Mouse (Mus musculus) cerebellum, adult 9-11 months (tissue): ENCODE measurements around the gene Higd2a.
A peak's percentile ranks its signal among the peaks of the same experiment; 100 is the strongest.

ENCODE experiments used
- DNase-seq: peaks from one replicate; pipeline ENCODE4 v3.0.0; 2022

The Higd2a gene

DNA sequence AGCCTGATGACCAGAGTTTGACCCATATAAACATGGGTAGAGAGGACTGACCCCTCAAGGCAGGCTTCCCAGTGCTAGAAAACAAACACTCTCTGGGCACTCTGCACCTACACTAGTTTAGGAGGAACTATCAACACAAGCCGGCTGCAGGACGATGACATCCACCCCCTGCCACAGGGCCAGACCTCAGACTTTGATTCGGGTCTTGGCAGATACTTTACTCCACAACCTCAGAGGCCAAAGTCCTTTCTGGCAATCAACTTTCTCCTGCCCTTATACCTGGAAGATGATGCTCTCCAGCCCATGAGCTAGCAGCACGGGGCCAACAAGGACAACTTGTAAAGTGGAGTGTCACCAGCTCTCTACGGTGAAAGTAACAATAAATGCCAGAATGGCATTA lies 7.1 kb upstream of the Higd2a start:
- no peak for DNase-seq

DNA sequence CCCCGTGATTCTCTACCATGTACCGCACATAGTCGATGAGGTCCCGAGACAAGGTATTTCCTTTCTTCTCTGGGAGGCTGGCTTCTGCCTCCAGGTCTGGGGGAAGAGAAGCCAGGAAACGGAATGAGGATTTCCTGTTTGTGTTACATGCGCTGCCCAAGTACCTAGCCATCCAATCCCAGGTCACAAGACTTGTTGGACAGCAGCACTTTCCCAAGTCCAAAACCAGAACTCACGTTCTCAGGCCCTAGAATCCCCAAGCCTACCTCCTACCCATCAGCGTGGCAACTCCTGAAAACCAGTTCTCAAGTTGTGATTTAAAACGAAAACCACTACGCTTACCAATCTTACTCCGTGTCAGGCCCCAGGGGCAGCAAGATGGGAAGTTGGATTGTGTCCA lies 4.2 kb upstream of the Higd2a start:
- DNase-seq: no peak

DNA sequence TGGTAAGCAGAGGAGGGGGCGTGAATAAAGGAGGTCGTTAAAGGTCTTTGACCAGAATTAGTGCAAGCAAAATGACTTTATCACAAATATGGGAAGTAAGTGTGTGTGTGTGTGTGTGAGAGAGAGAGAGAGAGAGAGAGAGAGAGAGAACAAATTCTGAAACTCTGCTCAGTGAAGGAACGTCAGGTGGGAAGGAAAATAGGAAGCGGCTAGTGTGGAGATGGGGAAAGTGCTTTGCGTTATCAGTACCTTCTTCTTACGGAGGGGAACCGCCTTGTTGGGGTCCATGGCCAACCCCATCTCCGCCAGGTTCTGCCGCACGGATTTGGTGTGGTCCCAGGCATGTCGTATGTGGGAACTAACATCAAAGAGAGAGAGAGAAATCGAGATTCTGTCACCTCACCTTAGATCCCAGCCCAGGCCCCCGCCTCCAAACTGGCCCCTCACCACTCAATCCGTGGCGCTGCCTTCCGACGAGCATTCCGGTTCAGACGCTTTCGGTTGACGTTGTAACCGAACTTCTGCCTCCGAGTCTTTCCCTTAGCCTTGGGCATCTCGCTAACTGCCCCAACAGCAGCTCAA lies 502 bp upstream of the Higd2a start:
- DNase-seq: no peak

DNA sequence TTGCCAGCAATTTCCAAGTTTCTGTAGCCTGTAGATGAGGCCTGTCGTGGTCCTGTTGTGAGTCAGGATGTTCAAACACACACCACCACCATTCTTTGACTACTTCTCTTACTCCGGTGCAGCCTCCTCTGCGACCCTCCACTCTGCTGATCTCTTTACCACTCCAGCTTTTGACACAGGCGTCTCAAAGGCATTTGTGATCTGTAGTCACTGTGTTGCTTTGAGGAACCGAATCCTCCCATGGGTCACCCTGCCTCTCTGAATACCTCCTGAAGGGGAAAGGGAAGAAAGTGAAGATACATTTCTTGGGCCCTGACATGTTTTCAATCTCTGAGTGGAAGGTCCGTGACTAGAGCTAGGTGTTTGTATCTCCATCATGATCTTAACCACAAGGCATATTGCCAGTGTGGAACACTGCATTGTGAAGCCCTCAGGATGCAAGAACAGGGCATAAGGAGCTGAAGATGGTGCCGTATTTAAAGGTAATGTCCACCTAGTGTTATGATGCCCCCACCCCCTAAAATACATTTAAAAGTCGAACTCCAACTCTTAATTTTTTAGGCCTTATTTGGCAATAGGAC lies 1.9 kb downstream of the Higd2a start:
- no peak for DNase-seq

DNA sequence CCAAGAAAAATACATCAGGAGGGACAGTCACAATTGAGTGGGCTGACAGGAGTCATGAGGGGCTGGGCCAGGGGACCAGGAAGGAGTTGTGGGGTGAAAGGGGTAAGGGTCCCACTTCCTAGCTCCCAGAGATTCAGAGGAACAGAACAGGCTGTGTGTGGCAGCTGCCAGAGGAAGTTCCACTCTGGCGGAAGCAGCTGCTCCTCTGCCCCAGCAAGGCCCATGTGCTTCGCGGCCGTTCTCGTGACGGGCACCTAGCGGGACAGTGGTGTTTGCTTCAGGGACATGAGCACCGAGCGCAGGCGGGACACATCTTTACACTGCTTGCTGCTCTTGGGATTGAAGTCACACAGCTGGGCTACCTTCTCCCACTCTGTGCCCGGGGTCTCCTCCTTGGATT lies 3.6 kb downstream of the Higd2a start:
- DNase-seq: no peak

DNA sequence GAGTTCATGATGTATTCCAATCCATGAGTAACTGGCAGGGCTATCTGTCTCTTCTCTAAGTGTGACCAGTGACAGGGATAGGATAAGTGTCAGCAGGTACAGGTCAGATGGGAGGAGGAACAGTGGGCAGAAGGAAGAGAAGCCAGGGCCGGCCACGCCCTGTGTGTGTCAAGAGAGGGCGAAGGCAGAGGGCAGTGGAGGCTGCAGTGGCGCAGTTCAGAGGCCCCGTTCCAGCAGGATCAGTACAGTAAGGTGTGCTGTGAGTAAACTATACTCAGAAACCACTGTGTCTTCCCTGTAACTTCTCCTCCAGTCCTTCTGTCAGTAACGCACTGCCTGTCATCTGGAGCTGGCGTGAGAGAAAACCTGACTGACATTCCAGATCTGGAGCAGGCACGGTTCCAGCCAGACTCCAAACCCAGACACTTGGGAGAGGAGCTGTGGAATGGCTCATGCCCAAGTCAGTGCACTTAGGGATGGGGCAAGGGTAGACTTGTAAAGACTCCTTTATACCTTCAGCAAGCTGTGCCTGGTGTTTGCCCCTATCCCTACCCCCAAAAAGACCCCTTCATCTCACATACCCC lies 6.2 kb downstream of the Higd2a start:
- no peak for DNase-seq

DNA sequence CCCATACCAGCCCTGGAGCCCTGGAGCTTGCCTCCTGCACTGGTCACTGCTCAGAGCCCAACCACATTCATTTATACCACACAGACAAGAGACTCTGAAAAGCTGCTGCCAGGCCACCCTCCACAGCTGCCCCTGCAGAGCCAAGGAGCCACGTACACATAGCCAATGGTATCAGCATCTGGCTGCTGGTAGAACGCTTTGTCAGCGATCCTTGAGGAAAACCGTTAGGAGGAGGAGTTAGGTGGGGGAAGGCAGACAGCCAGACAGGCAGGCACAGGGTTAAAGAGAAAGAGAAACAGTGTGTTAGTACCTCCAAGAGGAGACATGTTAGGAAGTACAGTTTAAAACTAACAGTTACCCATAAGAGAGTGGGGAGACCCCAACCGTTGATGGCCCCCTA lies 6.9 kb downstream of the Higd2a start:
- DNase-seq: no peak

DNA sequence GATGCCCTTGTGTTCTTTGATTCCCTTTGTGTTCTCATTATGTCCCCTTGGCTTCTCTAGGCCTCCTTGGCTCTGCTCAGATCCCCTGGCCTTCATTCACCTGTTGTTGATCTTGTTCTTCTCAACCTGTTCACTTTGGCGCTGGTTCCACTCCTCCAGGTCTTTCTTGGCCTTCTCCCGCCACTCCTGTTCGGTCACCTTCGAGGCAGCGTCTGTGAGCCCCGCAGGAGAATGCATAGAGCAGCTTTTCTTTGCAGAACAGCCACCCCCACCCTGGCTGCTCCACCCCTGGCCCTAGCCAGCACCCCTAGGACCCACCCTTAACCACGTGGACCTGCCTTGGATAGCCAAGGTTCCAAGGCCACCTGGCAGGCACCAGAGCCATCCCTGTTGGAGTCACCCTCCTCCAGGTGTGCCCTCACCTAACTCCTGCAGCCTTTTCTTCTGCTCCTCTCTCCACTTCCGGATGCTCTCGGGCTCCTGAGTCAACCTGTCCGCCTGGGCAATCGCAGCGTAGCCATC lies 8.7 kb downstream of the Higd2a start:
- DNase-seq: peak; percentile 69

DNA sequence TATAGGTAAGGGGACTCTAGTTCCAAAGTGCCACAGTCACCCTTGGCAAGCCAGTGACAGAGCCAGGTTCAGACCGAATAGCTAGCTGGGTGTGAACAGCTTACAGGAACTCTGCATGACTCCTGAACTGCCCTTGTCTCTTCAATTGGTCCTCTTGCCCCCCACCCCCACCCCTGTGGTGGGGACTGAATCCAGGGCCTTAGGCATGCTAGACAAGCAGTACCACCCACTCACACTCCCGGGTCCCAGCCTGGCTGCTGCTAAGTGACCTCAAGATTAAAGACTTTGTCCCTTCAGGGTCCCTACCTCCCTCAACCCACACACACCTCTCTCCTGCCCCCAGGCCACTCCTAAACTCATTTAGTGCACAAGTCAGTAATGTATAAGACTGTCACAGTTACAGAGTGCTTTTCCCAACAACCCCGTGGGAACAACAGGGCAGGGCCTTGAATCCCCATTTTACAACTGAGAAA lies 12.7 kb downstream of the Higd2a start:
- no peak for DNase-seq

DNA sequence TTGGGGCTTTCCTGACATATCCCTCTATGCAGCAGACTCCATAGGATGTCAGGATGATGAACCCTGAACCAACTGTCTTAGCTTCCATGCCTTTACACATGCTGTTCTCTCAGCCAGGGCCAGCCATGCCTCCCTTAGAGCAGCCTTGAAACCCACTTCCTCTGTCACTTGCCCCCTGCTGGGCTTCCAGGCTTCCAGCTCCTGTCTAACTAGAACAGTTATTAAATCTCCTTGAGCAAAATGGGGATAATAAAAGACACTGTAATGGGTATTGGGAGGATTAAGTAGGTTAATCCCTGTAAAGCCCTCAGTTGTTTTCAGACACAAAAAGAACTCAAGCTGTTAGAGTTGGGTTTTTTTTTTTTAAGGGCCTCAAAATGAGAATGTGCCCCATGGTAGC lies 13.5 kb downstream of the Higd2a start:
- peak; percentile 31 for DNase-seq

DNA sequence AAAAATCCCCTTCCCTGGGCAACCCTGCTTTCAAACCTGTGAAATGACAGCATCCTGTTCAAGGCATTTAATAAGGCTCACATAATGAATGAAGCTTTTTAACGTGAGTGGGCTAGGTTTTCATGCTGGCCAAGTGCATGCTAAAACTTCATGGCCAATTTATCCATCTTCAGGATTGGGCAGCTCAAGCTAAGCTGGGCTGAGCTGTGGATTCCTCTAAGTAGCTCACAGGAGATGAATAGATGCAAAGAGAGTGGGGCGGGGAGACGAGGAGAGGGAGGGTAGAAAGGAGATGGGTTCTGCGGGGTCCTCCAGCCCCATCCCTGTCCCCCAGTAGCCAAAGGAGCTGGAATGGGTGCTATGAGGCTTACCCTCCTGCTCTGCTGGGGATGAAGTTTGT lies 14.2 kb downstream of the Higd2a start:
- peak; percentile 11 for DNase-seq

DNA sequence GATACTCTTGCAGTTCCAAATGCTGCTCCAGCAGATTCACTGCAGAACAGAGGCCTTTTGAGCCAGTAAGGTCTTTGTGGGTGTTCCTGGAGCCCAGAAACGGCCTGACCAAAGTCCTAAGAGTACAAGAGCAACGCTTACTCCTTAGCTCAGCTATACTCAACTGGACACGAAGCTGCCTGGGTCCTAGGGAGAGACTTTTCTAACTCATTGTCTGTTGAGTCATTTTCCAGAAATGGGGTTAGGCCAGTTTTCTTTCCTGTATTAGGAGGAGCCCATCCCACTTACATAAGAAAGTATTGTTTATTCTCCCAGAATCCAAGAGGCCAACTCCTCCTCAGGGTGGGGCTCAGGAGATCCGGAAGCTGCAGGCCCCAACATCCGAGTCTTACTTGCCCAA lies 15.4 kb downstream of the Higd2a start:
- no peak for DNase-seq

DNA sequence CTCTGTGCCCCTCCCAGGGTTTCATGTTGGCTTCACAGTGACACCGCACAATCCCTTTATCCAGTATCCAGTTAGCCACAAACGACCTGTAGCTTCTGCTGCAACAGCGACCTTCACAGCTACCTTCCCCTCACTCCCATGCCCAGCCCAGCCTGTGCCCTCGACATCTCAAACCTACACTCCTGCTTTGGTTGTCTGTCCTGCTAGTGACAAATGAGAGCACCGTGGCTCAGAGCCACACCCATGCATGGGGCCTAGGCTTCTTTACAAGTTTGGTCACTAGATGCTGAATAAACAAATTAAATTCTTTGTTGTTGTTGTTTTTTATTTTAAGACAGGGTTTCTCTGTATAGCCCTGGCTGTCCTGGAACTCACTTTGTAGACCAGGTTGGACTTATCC lies 17.2 kb downstream of the Higd2a start:
- DNase-seq: peak; percentile 36

DNA sequence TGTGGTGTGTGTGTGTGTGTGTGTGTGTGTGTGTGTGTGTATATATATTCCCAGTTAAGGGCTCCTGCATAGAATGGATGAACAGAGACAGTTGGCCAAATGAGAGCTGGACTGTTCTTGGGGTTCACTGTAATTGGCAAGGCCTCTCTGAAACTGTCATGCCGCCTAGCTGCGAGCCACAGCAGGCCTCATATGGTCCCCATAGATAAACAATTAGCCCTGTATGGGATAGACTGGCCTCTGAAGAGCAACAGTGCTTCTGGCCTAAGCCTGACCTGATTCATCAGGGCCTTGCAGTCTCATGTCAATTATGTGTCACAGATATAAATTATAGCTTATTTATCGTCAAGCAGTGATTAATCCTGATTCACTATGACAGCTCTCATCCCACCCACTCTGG lies 18.0 kb downstream of the Higd2a start:
- DNase-seq: peak; percentile 36

DNA sequence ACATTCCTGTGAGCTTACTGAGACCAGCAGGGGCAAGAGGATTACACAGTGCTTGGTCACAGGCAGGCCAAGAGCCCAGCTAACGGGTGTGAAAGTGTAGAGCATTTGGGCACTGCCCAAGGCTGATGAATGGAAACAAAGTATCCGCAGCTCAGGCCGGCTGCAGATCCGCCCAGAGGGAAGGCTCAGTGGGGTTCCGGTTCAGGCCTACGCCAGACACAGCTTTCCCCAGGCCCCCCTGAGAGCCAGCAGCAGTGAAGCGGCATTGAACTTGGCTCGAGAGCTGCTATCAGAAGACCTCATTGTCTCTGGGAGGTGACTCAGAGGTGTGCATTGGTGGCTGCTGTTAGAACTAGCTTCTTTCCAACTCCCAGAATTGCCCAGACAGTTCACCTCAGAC lies 18.7 kb downstream of the Higd2a start:
- peak; percentile 78 for DNase-seq

DNA sequence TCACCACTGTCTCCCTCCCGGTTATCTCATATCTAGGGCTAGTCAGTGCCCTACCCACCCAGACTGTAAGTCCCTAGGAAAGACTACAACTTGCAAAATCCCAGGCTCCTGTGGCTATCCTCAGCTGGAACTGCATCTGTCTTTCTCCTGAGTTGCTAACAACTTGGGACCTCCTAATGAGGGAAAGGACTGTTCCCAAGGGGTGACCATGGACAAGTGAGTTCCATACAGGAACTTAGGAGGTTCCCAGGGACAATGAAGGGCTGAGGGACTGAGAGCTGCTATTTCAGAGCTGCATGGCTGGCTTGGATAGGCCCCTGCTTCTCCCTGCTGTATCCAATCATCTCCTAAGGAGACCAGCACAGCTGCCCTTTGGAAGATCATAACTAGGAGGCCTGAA lies 19.3 kb downstream of the Higd2a start:
- DNase-seq: peak; percentile 40

DNA sequence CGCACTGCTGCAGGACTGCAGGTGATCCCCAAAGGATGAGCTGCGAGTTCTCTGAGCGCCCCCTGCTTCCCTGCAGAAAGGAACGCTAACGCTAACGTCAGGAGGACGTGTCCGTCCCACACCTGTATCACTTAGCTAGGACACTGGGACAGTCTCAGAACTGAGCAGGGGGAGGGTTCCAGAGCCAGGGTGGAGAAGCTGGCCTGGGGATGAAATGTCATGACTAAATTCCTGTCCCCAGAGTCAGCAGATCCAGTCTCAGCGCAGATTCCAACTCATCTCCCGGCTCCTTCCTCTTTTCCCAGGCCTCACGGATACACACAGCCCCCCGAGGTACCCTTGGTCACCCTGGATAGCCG lies 20.6 kb downstream of the Higd2a start:
- no peak for DNase-seq

DNA sequence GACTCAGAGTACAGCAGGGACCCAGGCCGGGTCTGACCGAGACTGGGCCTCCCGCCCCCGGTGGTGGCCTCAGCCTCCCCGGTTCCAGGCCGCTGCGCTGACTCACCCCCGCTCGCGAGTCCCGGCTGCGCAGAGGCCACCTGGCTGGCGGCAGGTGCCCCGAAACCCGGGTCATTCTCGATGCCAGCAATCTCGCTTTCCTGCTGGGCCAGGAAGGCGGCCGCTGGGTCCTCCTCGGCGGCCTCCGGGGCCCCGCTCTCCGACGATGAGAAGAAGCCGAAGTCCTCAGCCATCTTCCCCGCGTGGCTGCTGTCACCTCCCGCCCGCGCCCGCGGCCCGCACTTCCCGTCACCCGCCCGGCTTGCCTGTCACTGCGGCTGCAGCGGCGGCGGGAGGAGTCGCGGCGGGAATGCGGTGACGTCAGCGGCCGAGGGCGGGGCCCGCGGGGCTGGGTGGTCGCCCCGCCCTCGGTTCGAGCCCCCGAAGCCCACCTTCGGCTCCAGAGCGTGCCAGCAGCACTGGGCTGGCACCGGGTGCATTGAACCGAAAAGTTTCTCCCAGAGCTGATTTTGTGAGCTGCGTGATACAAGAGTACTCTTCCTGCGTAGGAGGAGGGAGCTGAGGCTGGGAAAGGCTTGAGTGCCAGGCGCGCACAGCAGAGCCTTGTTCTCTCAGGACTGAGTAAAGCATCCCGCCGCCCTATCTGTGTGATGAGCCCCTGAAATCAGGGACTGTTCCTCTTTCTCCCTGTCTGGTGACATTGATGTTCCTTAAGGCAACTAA lies 21.2 kb downstream of the Higd2a start, which contains the start of gene Cltb:
Gene Cltb, minus strand, starts transcription at position 373 of the 783 bp plus-strand sequence.
- DNase-seq: peak; percentile 93

DNA sequence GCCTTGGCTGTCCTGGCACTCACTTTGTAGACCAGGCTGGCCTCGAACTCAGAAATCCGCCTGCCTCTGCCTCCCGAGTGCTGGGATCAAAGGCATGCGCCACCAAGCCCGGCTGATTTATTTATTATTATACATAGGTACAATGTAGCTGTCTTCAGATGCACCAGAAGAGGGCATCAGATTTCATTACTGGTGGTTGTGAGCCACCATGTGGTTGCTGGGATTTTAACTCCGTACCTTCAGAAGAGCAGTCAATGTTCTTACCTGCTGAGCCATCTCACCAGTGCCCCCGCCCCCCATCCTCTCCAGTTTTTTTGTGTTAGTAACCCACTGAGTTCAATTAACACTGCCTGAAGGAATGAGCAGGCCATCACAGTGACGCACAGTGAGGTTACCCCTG lies 23.1 kb downstream of the Higd2a start:
- peak; percentile 33 for DNase-seq

DNA sequence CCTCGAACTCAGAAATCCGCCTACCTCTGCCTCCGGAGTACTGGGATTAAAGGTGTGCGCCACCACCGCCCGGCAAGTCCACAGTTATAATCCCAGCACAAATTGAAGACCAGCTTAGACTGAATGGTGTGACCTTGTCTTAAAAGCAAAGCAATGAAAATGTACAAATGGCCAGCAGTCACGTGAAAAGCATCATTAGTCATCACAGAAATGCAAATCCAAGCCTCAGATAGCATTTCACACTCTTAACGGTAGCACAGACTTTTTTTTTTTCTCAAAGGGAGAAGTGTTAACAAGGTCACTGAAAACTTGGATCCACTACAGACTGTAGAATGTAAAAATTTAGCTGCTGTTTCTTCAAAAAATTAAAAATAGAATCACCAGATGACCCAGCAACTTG lies 26.3 kb downstream of the Higd2a start:
- no peak for DNase-seq

DNA sequence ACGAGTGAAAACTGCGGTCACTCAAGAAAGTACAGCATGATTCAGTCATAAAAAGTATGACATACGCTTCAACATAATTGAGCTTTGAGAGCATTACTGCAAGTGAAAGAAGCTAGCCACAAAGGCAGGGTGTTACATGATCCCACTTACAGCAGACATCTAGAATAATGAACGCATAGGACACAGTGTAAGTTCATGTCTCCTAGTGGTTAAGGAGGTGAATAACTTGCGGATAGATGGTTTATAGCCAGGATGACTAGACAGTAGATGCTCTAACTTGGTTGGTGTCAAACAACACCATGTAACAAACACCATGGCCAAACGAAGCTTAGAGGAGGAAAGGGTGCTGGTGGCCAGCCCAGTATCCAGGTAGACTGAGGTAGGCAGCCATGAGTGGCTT lies 27.0 kb downstream of the Higd2a start:
- DNase-seq: no peak

DNA sequence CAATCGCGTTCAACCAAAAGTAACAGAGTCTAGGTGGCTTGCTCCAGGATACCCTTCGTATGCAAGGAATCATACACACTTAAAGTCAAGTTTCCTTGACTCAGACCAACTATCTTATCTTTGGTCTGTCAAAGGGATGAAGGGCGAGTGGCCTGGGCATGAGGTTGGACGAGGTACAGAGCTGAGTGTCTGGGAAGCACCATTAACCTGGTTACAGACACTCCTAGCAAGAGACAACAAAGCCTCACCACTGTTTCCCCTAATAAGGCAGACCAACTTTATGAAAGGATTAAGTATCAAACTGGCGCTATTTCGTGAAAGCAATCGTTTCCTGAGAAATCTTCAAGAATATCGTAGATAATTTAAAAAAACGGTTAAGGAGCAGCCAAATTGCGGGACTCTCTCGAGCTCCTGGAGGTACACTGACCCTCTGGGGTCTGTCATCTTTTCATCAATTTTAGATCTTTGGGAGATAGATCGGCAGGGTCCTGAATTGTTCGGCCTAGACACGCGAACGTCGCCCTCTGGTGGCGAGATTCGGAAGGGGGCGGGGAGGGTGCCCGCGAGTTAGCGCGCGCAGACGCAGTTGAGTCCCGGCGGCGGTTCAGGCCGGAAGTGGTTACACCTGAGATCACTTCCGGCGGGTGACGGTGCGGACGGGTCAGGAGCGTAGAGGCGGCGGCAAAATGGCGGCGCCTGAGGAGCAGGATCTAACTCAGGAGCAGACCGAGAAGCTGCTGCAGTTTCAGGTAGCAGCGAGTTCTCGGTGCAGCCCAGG lies 31.3 kb downstream of the Higd2a start, which contains the start of gene Faf2:
Gene Faf2, plus strand, starts transcription at position 630 of the 778 bp plus-strand sequence.
- peak; percentile 97 for DNase-seq
